Mouse (Mus musculus): Measurements from ENCODE around the gene Olfr598.

DNA sequence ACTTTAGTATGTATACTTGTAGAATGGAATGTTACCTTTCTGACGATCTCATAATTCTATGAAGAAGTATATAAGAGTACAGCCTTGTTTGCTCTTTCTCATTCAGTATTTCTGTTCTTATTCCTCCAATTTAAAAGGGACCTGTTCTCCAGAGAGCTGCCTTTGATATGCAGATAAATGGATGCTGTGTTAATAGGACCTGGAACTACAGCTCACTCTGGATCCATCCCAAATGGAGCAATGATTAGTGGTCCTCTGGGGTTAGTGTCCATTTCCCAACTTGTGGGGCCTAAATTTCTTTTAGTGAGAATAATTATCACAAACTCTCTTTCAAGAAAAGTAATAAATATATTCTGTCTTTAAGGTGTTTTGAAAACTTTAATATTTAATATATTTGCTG, 39.2 kb downstream of the Olfr598 start, which contains the start of gene Olfr601:
- TF ChIP-seq GATA1 (IDR thresholded peaks at IDR 0.05; ENCODE audit: low read length) (no peak), TAL1 (IDR thresholded peaks at IDR 0.05; ENCODE audit: low read length) (no peak)
